Mouse (Mus musculus) megakaryocyte, embryonic 14.5 days (primary cell): ENCODE results near the gene Ppp1r9b.

Experiments
- FLI1 ChIP-seq: IDR thresholded peaks from 2 replicates; pipeline ENCODE4 v1.6.1; 2012; ENCODE audit warnings: low read length, inconsistent platforms, mixed read lengths
- GATA1 ChIP-seq: IDR thresholded peaks from 3 replicates; pipeline ENCODE4 v1.6.1; 2012; ENCODE audit warnings: mixed read lengths, low read length, inconsistent platforms, borderline replicate concordance

- no peak for TF ChIP-seq FLI1
- TF ChIP-seq GATA1, result no peak
These were observed 23.4 kb upstream of the Ppp1r9b start, which contains the start of gene Hils1 for GRCm38 (mm10) chr11:94967419-94967818.
